Mouse (Mus musculus) olfactory bulb, adult 2 months (tissue): ENCODE measurements at regions not wholly inside any gene's neighbourhood (a gene's known extent, or its start where the extent isn't known, plus 50 kb on each side); places are given as distances from the start of the nearest gene placed in this dataset.

Experiments
- CTCF ChIP-seq: fragments of 200-500 bp; IDR thresholded peaks from 2 replicates; pipeline ENCODE4 v1.5.1; 2012; ENCODE audit warnings: low read depth, mild to moderate bottlenecking, low read length, moderate library complexity; ENCODE audit not compliant: insufficient read depth
- POLR2A ChIP-seq: fragments of 200-500 bp; IDR thresholded peaks from 2 replicates; pipeline ENCODE4 v1.6.1; 2012; ENCODE audit warnings: mild to moderate bottlenecking, low read depth, low read length, moderate library complexity; ENCODE audit not compliant: insufficient read depth

DNA sequence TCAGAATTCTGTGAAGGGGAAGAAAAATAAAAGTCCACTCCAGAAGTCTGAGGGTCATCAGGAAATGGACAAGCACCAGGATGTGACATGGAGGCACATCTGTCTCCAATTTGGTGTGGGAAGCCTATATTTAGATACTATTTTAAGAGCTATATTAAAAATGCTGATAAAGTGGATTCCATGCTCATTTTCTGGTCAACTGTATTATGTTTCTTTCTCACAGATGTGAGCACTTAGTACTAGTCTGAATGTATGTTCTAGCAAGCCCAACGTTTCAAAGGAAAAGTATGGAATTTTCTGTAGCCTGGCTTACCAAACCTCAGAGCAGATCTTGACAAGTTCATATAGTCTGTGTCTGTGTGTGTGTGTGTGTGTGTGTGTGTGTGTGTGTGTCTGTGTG is 197.0 kb downstream of the Dact1 start:
- TF ChIP-seq POLR2A = no peak
- TF ChIP-seq CTCF = no peak
